Mouse (Mus musculus): ENCODE measurements around the gene Zbed4. TPM values are rescaled to one million over a fixed set of nuclear protein-coding genes. Genes with fewer than 3 reads are reported as not detected.
"Not testable (repeated sequence)": the region's sequence is repeated elsewhere in the genome, so short reads cannot be mapped to it uniquely, and the experiment has no call there.

Gene Zbed4
- polyA plus RNA-seq, 1 experiment from 2014 or later: 36.3 TPM

DNA sequence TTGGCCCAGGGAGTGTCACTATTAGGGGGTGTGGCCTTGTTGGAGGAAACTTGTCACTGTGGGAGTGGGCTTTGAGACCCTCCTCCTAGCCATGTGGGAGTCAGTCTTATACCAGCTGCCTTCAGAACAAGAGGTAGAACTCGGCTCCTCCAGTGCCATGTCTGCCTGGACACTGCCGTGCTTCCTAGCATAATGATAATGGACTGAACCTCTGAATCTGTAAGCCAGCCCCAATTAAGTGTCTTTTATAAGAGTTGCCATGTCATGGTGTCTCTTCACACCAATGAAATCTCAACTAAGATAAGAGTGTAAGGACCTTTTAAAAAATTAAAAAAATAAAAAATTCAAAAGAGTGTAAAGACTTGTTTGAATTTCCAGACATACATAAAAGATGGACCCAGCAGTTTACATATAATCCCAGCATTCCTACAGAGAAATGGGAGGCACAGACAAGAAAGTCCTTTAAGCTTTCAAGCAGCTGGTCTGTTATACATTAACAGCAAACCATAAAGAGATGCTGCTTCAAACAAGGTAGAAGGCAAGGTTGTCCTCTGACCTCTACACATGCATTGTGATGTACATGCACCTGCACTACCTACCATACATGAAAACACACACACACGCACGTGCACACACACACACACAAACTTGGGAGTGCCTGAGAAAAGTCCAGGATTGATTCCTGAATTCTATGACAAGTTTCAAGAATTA lies 40.8 kb downstream of the Zbed4 start:
- Histone ChIP-seq H3K27me3 (replicated peaks) (no peaks in the 10 kb centered on the region), H3K4me2 (replicated peaks) (no peak overlapping the region), H3K9ac (no peak overlapping the region), H3K4me3 (no peak overlapping the region), H3K36me3 (peaks cover 3% of the 10 kb centered on the region), H3K9me3 (no peaks in the 10 kb centered on the region), H3K4me1 (no peaks in the 10 kb centered on the region), H3K27ac (no peak overlapping the region)
- ATAC-seq (ENCODE audit: low FRiP score, low read depth): no peak
- WGBS: 87% methylated on average over 4 of the region's 4 CpGs

DNA sequence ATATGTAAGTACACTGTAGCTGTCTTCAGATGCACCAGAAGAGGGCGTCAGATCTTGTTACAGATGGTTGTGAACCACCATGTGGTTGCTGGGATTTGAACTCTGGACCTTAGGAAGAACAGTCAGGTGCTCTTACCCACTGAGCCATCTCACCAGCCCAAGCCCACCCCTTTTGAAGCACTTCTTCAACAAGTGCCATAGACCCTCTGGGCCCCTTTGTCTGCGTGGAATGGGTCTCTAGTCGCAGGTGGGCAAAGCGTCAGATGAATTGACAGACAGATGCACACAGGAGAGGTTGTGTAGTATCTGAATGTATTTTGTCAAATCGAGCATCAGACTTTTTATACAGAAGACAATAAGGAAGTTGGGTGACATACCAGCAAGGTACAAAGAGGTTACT lies 43.3 kb downstream of the Zbed4 start:
- H3K27me3 ChIP-seq (replicated peaks); H3K4me1 ChIP-seq; H3K9ac ChIP-seq; H3K9me3 ChIP-seq; H3K27ac ChIP-seq; ATAC-seq (ENCODE audit: low FRiP score, low read depth); H3K4me2 ChIP-seq (replicated peaks); H3K4me3 ChIP-seq; H3K36me3 ChIP-seq: not testable (repeated sequence)
- 84% methylated on average over 5 of the region's 5 CpGs for WGBS

DNA sequence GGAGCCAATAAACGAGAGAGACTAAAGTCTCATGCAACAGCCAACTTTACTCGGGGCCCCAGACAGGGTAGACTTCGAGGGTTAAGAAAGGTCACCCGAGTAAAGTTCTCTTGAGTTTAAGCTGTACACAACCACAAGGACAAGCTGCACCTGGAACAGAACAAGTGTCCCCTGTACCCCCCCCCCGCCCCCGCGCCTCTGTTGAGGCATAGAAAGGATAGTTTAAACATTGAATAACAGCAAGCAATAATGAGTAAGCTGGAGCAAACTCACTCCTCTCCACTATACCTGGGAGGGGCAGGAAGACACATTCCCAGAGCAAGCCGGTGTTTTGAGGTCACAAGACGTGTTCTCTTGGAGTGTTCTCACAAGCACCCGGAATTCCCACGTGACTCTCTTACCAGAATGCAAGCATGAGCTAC lies 48.5 kb downstream of the Zbed4 start:
- H3K36me3 ChIP-seq: peaks cover 16% of the 10 kb centered on the region; the same call in 1 of the 2 replicates
- H3K9me3 ChIP-seq: no peaks in the 10 kb centered on the region
- H3K9ac ChIP-seq: no peak overlapping the region
- no peaks in the 10 kb centered on the region for H3K4me1 ChIP-seq
- H3K27me3 ChIP-seq (replicated peaks): no peaks in the 10 kb centered on the region
- ATAC-seq (ENCODE audit: low FRiP score, low read depth): no peak
- H3K4me3 ChIP-seq: no peak overlapping the region
- H3K4me2 ChIP-seq (replicated peaks): no peak overlapping the region
- WGBS: 89% methylated on average over 11 of the region's 11 CpGs
- no peak overlapping the region for H3K27ac ChIP-seq

DNA sequence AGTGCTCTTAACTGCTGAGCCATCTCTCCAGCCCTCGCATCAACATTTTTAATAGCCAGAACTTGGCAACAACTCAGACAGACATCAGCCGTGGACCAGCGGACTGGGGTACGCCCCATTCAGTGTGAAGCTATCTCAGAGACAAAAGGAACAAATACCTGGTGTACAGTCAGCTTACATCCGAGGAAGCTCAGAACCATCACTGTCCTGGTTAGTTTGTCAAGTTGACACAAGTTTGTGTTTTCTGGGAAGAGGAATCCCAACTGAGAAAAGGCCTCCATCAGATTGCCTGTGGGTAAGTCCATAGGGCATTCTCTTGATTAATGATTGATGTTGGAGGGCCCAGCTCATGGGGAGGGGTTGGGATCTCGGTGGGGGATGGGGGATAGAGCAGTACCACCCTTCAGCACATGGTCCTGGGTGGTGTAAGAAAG lies 49.5 kb downstream of the Zbed4 start:
- Histone ChIP-seq H3K36me3 (peaks cover 26% of the 10 kb centered on the region), H3K4me3 (no peak overlapping the region), H3K27ac (no peak overlapping the region), H3K9me3 (no peaks in the 10 kb centered on the region), H3K4me2 (replicated peaks) (no peak overlapping the region), H3K9ac (no peak overlapping the region), H3K4me1 (no peaks in the 10 kb centered on the region), H3K27me3 (replicated peaks) (no peaks in the 10 kb centered on the region)
- 88% methylated on average over 6 of the region's 6 CpGs for WGBS
- no peak for ATAC-seq (ENCODE audit: low FRiP score, low read depth)

DNA sequence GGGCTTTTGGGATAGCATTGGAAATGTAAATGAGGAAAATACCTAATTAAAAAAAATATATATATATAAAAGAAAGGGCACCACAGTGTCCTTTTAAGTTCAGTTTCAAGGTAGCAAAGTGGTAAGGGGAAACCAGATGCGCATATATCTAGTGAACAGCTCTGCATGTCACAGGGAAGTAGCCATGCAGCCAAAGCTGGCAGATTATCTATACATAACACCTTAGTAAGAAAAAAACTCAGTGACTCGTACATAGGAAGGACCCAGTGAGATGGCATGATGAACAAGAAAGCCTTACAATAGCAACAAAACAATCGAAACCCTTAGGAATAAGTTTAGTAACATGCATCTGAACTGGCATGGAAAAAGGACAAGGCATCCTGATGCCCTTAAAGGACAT lies 50.4 kb downstream of the Zbed4 start:
- Histone ChIP-seq H3K4me2 (replicated peaks) (no peak overlapping the region), H3K9ac (no peak overlapping the region), H3K4me3 (no peak overlapping the region), H3K27me3 (replicated peaks) (no peaks in the 10 kb centered on the region), H3K9me3 (no peaks in the 10 kb centered on the region), H3K4me1 (no peaks in the 10 kb centered on the region), H3K36me3 (peaks cover 34% of the 10 kb centered on the region), H3K27ac (no peak overlapping the region)
- no peak for ATAC-seq (ENCODE audit: low FRiP score, low read depth)
- 92% methylated on average over 3 of the region's 3 CpGs for WGBS

DNA sequence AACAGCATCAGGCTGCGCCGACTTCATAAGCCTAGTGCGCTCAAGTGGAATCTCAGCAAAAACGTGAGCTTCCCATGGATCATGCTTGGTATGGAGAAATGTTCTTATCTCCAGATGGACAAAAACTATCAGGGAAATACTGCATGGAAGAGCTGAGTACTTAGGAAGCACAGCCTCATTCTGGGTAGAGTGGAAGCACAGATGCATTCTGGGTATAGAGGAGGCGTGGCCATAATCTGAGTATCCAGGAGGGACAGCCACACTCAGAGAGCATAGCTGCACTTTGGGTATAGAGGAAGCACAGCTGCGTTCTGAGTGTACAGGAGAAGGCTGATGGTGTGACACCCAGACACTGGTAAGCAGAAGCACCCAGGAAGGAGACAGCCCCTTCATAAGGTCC lies 50.9 kb downstream of the Zbed4 start:
- no peaks in the 10 kb centered on the region for H3K27me3 ChIP-seq (replicated peaks)
- H3K36me3 ChIP-seq: peaks cover 34% of the 10 kb centered on the region
- H3K27ac ChIP-seq: no peak overlapping the region
- H3K4me1 ChIP-seq: no peaks in the 10 kb centered on the region
- ATAC-seq (ENCODE audit: low FRiP score, low read depth): no peak
- H3K4me2 ChIP-seq (replicated peaks): no peak overlapping the region
- WGBS: 89% methylated on average over 6 of the region's 6 CpGs
- no peak overlapping the region for H3K9ac ChIP-seq
- no peaks in the 10 kb centered on the region for H3K9me3 ChIP-seq
- H3K4me3 ChIP-seq: no peak overlapping the region

DNA sequence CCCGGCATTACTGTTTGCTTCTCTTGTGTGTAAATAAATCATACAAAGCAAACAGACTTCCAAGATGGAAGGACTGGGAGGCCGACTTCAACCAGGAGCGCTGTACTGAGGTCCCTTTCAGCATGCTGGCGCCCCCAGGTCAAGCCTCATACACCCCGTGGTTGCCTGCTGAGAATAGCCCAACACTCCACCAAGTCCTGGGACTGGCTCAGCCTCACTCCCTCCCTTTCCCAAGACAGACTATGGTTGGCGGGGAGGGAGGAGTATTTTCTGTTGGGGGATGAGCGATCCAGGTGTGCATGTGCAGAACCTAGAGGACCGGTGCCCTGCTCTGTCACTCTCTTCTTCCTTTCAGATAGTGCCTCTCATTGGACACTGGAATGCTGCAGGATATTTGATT lies 56.7 kb downstream of the Zbed4 start:
- H3K4me2 ChIP-seq (replicated peaks): no peak overlapping the region
- H3K27me3 ChIP-seq (replicated peaks): no peaks in the 10 kb centered on the region
- H3K9me3 ChIP-seq: no peaks in the 10 kb centered on the region
- H3K27ac ChIP-seq: no peak overlapping the region
- H3K4me3 ChIP-seq: no peak overlapping the region
- no peaks in the 10 kb centered on the region for H3K4me1 ChIP-seq
- 89% methylated on average over 8 of the region's 8 CpGs for WGBS
- no peak overlapping the region for H3K9ac ChIP-seq
- ATAC-seq (ENCODE audit: low FRiP score, low read depth): no peak
- H3K36me3 ChIP-seq: peaks cover 66% of the 10 kb centered on the region

DNA sequence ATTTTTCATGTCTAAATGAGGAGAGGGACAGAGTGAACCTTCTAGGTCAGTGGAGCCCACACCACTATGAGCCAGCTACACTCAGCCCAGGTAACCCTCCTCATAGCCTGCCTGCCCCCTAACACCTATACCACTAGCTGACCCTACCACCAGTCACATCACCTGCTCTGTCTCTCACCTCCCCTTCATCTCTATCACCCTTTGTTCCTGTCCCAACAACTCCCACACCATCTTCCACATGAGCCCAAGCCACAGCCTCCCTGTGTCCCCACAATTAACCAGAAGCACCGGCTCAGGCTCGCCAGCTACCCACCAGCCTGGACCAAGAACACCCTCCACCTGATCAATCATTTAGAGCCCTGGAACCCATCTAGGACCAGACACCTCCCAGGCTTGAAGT lies 58.9 kb downstream of the Zbed4 start:
- WGBS: 95% methylated on average over 2 of the region's 2 CpGs

DNA sequence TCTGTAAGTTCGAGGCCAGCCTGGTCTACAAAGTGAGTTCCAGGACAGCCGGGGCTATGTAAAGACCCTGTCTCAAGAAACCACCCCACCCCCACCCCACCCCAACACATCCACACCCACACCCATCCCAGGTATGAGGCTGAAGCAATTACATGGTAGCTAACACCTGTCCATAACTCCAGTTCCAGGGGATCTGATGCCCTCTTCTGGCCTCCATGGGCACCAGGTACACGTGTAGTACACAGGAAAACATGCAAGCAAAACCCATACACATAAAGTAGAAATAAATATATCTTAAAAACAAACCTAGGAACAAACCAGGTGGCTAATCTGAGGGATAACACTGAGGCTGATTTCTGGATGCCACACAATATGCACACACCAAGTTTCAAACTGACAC lies 61.8 kb downstream of the Zbed4 start:
- H3K9ac ChIP-seq: no peak overlapping the region
- H3K27ac ChIP-seq: no peak overlapping the region
- no peaks in the 10 kb centered on the region for H3K9me3 ChIP-seq
- H3K4me3 ChIP-seq: no peak overlapping the region
- 93% methylated on average over 3 of the region's 3 CpGs for WGBS
- peaks cover 1% of the 10 kb centered on the region; the same call in 1 of the 2 replicates for H3K4me1 ChIP-seq
- no peak overlapping the region for H3K4me2 ChIP-seq (replicated peaks)
- ATAC-seq (ENCODE audit: low FRiP score, low read depth): no peak
- peaks cover 58% of the 10 kb centered on the region for H3K36me3 ChIP-seq
- H3K27me3 ChIP-seq (replicated peaks): no peaks in the 10 kb centered on the region

More for the DNA sequence above, 58.9 kb downstream of the Zbed4 start:
- ATAC-seq (ENCODE audit: low FRiP score, low read depth): no peak
- no peak overlapping the region for H3K4me3 ChIP-seq
- H3K4me2 ChIP-seq (replicated peaks): no peak overlapping the region
- no peaks in the 10 kb centered on the region for H3K27me3 ChIP-seq (replicated peaks)
- peaks cover 66% of the 10 kb centered on the region for H3K36me3 ChIP-seq
- H3K9ac ChIP-seq: no peak overlapping the region
- no peaks in the 10 kb centered on the region for H3K4me1 ChIP-seq
- no peaks in the 10 kb centered on the region for H3K9me3 ChIP-seq
- no peak overlapping the region for H3K27ac ChIP-seq

DNA sequence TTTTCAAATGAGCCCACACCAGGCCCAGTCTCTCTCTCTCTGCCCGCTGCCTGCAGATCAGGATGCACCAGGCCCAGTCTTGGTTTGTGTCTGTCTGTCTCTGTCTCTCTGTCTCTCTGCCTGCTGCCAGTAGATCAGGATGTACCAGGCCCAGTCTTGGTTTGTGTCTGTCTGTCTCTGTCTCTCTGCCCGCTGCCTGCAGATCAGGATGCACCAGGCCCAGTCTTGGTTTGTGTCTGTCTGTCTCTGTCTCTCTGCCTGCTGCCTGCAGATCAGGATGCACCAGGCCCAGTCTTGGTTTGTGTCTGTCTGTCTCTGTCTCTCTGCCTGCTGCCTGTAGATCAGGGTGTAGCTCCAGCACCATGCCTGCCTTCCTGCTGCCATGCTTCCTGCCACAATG lies 62.4 kb downstream of the Zbed4 start:
- H3K4me1 ChIP-seq; H3K9ac ChIP-seq; ATAC-seq (ENCODE audit: low FRiP score, low read depth); H3K4me2 ChIP-seq (replicated peaks); H3K4me3 ChIP-seq; H3K9me3 ChIP-seq; H3K27ac ChIP-seq; H3K27me3 ChIP-seq (replicated peaks): not testable (repeated sequence)
- 96% methylated on average over 2 of the region's 2 CpGs for WGBS
- peaks cover 53% of the 10 kb centered on the region for H3K36me3 ChIP-seq

DNA sequence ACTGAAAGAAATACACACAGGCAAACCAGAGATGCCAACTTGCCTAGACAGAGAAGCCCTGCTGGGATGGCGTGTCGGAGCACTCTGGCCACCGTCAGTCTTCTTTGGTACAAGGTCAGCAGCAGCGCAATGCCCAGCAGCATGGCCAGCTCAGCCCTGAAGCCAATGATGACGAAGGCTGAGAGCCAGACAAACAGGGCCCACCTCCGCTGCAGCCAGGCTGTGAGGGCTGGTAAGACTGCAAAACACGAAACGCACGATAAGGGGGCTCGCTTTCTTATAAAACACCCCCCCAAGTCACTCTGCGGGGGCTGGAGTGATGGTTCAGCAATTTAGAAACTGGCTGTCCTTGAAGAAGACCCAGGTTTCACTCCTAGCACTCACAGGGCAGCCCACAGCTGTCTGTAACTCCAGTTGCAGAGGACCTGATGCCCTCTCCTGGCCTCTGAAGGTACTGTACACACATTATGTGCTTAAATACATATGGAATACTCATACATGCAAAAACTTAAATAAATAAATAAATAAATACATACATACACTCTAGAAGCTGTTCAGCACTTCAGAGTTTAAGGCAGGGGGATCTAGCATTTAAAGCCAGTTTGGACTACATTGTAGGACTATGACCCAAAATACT lies 63.1 kb downstream of the Zbed4 start:
- Histone ChIP-seq H3K4me3 (no peak overlapping the region), H3K36me3 (peaks cover 48% of the 10 kb centered on the region), H3K4me2 (replicated peaks) (no peak overlapping the region), H3K27me3 (replicated peaks) (no peaks in the 10 kb centered on the region), H3K9me3 (no peaks in the 10 kb centered on the region), H3K27ac (no peak overlapping the region), H3K9ac (no peak overlapping the region), H3K4me1 (peaks cover 4% of the 10 kb centered on the region; the same call in 1 of the 2 replicates)
- no peak for ATAC-seq (ENCODE audit: low FRiP score, low read depth)
- 95% methylated on average over 11 of the region's 11 CpGs for WGBS

DNA sequence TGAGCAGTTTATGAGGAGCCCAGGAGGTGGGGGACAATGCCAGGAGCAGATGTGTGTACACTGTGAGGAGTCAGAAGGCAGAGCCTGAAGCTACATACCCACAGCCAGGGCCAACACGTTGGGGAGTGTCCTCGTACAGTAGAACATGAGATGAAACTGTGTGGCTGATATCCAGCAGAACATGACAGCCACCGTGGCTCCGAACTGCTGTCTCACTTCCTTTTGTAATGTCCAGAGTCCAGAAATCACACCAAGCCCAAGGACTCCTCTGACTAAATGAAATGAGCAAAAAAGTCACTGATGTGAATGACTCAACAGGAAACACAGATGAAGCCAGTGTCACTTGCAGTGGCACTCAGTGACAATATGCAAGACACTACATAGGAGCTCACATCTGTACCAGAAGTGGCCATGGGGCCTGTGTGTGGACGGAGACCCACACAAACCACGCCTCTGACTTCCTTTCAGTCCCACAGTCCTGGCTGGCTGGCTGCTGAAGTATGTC lies 63.8 kb downstream of the Zbed4 start:
- ATAC-seq (ENCODE audit: low FRiP score, low read depth): no peak
- Histone ChIP-seq H3K9me3 (no peaks in the 10 kb centered on the region), H3K9ac (no peak overlapping the region), H3K4me2 (replicated peaks) (no peak overlapping the region), H3K4me1 (peaks cover 9% of the 10 kb centered on the region), H3K4me3 (no peak overlapping the region), H3K27me3 (replicated peaks) (no peaks in the 10 kb centered on the region), H3K36me3 (peaks cover 46% of the 10 kb centered on the region), H3K27ac (no peak overlapping the region)
- 89% methylated on average over 6 of the region's 6 CpGs for WGBS
